Mouse (Mus musculus) heart, postnatal 4 days (tissue): ENCODE results near the gene Txndc2. TPM values are rescaled to one million over a fixed set of nuclear protein-coding genes. Genes with fewer than 3 reads are reported as not detected.
"Not testable (repeated sequence)": the region's sequence is repeated elsewhere in the genome, so short reads cannot be mapped to it uniquely, and the experiment has no call there.

Source experiments
- DNase-seq: peaks from one replicate; pipeline ENCODE4 v3.0.0; 2021
- total RNA-seq, 2 experiments: library from RNA; stranded (reverse); gene quantifications; 2 replicates each; pipeline ENCODE4 v1.2.3; 2021

The Txndc2 gene
- total RNA-seq, 2 experiments from 2014 or later, result 0.14 to 0.47 TPM

DNA sequence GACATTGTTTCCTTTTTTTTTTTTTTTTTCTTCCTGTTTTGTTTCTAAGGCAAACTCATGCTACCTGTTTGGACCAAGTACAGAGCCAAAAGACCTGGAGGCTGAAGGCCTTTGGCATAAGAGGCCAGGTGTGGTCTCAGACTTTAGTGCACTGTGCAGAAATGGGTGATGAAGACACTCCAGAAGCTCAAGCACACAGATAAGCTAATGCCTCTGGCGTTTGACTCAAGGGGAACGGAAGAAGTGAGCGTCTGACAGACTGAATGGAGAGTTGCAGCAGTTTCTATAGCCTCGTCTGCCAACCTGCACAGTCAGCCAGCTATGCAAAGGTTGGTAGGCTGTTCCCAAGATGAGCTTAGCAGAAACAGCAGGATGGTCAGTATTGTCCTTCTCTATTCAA is 13.6 kb upstream of the Txndc2 start:
- no peak for DNase-seq

DNA sequence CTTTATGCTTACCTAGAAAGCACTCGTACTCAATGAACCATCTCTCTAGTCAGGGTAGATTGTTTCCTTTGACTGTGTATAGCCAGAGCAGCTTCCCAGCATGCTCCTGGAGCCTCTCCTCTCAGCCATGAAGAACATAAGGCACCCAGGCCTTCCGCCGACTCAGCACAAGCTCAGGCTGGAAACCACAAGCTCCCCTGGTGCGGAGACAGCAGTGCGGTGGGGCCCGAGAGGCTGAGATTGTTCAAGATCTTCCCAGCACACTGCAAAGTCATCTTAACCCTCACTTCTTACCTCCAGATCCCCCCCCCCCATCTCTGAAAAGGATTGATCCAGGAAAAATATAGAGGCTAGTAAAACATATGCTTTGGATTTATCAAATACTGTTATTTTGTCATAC is 8.6 kb upstream of the Txndc2 start:
- no peak for DNase-seq

DNA sequence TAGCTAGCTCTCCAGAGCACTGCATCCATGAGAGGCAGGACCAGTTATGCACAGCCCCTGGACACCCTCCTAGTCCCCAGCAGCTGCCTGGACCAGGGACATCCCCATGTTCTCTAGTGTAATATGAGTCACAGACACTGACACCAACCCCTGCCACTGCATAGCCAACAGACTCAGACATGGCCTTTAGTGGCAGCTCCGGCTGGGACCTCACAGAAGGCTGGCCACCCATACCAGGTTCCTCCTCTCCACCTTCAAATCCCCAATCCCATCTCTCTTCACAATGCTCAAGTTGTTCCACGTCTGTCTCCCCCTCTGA is 7.2 kb upstream of the Txndc2 start:
- DNase-seq, result no peak

DNA sequence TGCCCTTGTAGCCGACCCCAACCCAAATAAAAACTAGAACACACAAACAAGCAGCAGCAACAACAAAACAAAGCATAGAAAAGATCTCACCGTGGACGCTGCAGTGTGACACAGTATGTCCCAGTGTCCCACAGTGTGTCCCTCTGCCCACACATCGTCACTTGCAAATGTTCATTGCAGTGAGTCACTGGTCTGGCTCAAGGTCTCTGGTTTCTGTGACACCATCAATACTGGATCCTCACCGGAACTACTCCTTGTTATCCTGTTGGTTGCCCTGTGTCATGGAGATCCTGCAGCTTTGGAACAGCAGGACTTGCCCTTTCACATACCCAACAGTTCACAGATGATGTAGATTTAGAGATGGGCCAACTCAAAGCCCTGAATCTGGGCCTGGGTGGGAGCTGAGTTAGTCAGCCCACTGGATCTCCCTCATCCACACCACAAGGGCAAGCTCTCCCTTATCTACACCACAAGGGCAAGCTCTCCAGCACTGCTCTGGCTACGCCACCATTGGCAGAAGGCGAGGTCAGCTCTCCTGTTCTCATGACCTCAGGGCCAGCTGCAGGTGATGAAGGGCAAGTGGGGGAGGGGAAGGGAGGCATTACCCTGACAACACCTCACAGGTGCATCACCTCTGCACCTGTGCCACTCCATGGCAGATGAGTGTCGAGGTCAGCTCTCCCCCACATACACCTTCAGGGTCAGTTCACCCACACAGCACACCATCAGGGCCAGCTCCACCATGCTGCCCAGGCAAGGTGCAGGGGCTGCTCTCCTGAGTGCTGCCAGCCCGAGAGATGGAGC is 6.6 kb upstream of the Txndc2 start:
- DNase-seq, result no peak

DNA sequence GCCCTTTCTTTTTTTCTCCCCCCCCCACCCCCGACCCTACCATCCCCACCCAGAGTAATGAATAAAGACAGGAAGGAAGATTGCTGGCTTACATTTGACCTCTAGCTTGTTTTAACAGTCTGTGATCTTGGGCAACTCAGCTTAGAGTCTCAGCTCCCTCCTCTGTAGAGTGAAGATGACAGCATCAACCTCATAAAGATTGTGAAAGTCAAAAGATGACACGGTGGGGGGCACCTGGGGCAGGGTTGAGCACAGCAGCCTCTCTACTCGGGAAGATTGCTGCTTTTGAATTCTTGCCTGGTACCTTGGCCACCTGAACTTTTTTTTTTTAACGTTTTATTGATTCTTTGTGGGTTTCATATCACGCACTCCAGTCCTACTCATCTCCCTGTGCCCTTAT is 6.0 kb upstream of the Txndc2 start:
- DNase-seq, result no peak

DNA sequence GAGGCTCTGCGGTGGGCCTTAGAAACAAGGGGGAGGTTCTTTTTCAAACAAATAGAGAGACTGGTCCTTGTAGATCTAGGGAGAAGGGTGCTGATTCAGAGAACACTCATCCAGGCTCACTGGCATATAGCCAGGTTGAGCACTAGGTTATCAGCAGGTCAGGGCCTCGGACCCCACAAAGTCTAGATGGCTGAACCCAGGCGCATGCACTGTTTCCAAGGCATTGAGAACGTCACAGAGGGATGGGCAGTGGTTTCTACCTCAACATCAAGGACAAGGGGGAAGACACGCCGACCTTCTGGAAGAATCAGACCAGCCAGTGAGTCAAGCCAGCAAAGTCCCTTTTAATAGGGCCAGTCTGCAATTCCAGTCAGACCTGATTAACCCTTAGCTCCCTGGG is 5.3 kb upstream of the Txndc2 start:
- DNase-seq, result no peak

DNA sequence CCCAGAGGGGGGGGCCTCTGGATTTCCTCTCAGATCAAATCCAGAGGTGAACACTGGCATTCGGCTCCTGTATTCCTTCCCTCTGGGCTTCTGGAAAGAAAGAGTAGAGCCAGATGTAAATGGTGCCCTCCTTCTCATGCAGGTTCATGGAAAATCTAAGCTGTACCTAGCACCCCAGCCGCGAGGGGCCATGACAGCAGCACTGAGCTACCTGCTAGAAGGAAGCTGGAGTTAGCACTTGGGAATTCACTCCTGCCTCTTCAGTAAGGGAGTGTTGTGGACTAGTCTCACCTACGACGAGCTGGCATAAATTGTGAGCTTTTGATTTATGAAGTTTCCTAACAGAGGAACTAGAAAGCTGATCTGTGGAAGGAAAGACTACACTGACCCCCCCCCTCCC is 1.6 kb upstream of the Txndc2 start:
- DNase-seq, result no peak

DNA sequence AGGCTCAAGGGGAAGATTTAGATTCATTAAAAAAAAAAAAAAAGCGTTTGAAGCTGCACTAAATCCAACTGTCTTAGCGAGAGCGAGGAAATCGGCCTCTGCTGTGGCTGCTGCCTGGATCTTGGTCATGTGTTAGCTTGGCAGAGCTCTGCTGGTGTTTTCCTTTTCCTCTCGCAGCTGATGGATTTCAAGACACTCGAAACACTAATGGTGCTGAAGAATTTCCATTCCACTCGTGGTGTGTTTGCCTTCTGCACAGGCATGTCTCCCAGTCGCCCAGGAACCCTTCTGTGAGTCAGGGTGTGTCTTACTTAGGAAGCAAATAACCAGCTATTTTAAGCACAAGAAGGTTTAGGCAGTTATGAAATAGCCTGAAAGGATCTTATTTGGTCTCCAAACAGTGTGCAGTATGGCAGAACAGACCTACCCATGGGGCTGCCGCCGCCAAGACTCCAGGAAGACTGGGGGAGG is 1.1 kb upstream of the Txndc2 start:
- DNase-seq, result peak; percentile 32

DNA sequence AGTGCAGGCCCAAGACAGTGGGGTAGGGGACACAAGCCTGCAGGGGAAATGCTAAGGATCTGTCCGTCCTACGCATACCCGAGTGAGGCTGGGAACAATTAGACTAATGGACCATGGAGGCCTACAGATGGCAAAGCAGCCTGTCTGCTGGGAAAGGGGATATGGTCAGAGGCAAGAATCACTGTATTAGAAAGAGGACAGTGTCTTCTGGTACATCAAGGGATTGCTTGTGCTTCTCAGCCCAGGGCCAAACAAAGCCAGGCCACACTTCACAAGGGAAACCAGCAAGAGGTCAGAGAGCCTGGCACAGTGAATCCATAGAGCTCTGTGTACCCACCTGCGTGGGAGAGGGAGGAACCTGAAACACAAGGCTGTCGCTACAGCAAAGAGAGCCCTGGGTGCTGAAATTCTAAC is 617 bp upstream of the Txndc2 start:
- DNase-seq, result no peak

DNA sequence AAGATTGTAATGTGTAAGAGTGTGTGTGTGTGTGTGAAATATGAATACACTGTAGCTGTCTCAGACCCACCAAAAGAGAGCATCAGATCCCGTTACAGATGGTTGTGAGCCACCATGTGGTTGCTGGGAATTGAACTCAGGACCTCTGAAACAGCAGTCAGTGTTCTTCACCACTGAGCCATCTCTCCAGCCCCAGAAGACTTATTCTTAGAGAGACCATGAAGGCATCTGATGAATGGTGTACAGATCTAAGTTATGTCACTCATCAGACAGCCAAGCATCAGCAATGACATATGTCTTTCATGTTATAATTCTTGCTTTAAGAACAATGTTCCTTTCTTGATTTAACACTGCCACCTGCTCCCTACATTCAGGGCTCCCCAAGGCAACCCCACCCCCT is 2.8 kb downstream of the Txndc2 start:
- DNase-seq, result no peak

DNA sequence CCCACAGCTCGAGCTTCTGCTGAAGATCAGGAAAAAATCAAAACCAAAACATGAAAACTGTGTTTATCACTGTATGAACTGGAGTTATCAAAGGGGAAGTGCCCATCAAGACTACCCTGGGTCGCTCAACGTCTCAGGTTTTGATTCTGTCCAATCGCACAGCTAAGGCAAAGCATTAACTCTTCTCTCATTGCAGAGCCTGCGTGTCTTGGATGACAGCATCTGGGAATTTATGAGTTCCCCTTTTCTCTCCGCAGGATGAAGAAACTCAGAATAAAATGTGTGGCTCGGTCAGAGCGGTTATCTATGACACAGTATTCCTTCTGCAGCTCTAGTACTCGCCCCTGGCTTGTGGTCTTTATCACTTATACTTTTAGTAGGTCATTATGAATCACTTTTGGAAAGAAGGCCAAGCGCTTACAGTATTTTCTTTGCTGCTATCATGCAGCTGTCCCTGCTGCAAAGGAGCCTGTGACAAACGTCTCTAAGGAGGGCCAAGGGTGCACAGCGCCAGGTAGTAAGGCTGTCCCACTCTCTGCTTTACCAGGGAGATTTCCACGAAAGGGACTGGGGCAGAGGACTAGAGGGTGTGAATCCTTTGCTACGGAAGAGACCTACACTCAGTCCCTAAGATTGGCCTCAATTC is 6.1 kb downstream of the Txndc2 start:
- DNase-seq, result no peak

DNA sequence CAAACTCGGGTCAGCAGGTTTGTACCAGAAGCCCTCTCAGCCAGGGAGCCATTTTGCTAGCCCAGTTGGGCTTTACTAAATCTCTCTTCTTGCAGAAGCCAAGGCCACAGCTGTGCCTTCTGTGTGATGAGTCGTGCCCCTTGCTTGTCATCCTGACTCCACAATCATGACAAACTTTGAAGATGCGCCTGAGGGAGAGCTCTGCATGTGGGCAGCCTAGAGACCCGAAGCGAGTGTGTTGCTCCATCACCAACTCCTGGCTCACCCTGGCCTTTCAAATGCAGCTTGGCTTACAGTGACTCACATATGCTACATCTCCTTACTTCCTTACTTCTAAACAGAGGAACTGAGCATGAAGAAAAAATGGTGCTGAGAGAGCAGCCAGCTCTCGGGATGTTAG is 12.0 kb downstream of the Txndc2 start:
- DNase-seq, result no peak

DNA sequence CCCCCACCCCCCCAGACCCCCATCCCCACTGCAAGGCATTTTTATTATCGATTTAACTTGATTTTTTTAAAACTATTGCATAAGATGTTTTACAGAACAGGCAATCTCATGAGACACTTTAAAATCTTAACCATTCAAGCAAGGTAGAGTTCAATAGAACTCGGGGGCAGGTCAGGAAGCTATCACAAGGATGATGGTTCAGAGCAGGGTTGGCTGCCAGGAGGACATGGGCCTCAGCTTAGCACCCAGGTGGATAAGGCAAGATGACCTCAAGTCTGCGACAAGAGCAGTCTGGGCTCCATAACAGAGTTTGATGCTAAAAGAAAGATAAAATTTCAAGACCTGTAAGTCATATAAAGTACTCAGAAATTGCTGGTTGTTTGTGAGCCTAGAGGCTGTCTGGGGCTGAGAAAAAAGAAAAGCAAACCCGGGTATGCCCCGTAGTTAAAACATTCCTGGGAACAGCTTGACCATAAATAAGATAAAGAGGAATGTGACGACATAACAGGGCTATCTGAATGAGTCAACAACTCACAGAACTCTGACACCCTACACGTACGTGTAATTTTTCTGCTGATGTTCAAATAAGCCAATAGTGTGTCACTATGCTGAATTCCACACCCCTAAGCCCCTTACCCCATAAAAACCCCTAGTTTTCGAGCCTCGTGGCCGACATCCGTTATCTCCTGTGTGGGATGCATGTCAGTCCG is 13.0 kb downstream of the Txndc2 start:
- not testable (repeated sequence) for DNase-seq

DNA sequence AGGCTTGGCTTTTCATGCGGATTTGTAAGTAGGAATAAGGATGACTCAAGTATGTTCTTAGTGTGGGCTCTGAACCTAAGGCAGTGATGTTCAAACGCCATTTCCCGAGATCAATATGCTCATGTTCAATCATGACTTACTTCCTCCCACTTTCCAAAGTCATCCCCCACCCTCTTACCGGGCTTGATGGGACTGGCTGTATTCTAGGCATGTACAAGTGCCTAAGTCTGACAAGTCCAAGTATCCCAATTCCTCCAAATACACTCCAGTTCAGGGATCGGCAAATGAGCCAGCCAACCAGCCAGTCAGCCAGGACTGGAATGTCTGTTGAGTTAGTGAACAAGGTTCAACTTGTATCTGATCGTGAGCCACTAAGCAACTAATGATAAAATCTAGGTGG is 15.7 kb downstream of the Txndc2 start:
- no peak for DNase-seq

DNA sequence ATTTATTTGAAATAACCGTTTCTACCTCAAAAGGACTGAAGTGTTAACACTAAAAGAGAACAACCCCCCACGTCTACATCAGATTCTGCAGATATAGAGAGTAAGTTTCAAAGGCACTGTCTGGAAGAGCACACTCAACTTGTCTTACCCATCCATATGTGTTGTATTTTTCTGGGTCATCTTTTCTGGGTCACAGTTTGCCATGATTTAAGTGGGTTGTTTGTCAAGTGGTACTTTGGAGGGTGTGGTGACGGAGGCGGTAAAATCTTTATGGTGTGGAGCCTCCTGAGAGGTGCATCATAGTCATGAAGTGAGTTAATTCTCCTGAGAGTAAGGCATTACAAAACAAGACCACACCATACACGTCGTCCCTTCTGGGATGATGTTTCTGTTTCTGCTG is 16.4 kb downstream of the Txndc2 start:
- DNase-seq, result no peak

DNA sequence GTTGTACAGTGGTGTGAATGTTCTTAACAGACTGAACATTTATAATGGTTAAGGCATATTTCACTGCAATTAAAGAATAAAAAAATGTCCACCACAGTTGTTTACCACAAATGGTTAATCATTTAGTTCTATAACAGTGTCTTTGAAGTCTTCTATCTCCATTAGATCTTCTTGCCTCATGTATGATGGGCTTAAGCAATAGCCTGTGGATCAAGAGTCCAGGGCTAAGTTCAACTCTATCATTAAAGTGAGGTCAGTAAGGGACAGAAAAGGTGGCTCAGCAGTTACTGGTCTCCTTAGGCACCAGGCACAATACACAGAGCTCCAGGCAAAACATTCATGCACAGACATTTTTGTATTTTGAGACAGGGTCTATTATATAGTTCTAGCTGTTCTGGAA is 18.8 kb downstream of the Txndc2 start:
- DNase-seq, result no peak

DNA sequence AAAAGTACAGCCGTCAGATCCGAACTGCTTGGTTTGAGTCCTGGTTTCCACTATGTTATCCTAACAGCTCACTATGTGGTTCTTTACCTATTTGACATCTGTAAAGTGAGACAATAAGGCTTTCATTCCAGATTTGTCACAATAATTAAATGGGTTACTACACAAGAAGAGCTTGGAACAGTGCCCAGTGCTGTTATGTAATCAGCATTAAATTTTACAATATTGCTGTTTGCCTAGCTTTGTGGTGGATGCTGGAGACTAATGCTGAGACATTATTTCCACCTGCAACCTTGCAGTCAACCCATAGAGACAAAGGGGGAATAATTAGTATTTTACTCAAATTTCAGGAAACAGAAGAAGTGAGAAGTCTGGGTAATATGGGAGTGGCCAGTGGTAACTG is 23.5 kb downstream of the Txndc2 start:
- no peak for DNase-seq

DNA sequence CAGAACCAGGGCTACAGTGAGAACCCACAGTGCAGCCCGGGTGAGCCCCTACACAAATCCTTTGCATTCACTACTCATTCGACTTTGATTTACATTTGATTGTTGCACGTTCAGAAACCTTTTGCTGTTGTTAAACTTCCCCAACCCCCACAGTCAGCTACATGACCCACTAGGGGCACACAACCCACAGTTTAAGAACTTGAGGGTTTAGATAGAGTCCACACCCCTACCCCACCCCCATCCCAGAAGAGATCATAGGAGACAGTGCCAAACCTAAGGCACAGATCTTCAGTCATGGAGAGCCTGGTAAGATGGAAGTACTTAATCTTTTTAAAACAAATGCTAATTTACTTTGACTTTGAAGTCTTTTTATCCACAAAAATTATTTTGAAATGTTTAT is 26.3 kb downstream of the Txndc2 start:
- no peak for DNase-seq

DNA sequence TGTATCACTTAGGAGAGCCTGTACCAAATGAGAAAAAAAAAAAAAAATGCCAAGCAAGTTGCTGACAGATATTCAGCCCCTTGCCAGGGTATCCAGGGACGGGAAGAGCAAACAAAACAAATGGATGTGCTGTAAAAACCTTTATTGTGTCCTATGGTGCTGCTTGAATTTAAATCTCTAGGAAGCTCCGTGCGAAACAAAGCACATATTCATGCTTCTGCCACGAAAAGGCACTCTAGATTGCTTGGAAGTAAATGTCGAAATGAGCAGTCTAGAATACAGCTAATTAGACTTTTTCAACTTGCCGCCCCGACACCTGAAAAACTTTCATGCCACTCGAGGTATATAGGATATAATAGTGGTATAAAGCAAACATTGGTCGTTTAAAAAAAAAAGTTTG is 27.5 kb downstream of the Txndc2 start:
- DNase-seq, result no peak

DNA sequence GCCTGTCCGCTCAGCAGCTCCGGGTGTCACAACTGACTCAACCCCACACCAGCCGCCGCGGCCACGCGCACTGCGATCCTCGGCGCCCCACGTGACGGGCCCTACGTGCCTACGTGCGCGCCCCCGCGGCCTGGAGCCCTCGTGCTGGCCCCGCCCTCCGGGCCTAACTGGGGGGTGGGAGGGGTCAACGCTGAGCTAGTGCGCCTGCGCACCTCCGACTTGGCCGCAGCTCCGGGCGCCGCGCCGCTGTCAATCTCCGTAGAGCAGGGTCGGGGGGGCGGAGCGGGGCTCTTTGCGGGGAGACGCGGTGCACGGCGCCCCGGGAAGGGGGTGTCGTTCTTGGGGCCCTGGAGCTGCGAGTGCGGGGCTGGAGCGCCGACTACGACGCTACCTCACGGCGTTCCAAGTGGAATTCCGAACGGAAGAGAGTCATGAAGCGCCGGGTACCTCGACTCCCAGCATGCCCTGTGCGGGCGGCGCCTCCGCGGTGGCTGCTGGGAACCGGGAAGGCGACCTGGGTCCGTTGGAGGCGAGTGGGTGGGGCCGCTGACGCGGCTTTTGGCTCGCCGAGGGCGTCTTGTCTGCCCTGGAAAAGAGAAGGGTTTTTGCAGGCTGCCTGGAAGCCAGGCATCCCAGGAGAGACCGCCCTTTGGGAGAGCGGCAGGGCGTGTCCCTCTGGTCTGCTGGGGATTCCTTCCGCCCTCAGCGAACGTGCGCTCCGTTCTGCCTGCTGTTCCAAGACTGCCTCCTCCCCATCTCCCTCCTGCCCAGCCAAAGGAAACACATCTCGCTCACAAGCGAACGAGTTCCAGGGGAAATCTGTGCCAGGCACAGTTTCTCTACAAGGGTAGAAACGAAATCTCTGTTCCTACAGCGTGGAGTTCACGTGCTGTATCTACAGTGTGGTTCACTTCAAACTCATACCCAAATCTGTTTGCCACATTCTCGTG is 28.2 kb downstream of the Txndc2 start, which contains the start of gene Vapa:
Vapa (minus strand) TSS at position 93 of the 950 bp plus-strand sequence.
- DNase-seq, result peak; percentile 99

DNA sequence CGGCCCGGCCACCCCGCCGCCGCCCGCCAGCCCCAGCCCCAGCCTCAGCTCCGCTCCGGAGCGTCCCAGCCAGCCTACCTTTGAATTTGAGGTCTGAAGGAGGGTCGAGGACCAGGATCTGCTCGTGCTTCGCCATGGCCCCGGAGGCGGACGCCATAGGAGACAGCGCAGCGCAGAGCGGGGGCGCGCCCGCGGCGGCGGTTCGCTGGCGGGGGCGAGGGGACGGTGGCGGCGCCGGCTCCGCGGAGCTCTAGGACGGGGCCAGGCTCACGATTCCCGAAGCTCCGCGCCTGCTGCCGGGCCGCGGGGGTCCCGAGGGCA is 28.9 kb downstream of the Txndc2 start:
- no peak for DNase-seq

DNA sequence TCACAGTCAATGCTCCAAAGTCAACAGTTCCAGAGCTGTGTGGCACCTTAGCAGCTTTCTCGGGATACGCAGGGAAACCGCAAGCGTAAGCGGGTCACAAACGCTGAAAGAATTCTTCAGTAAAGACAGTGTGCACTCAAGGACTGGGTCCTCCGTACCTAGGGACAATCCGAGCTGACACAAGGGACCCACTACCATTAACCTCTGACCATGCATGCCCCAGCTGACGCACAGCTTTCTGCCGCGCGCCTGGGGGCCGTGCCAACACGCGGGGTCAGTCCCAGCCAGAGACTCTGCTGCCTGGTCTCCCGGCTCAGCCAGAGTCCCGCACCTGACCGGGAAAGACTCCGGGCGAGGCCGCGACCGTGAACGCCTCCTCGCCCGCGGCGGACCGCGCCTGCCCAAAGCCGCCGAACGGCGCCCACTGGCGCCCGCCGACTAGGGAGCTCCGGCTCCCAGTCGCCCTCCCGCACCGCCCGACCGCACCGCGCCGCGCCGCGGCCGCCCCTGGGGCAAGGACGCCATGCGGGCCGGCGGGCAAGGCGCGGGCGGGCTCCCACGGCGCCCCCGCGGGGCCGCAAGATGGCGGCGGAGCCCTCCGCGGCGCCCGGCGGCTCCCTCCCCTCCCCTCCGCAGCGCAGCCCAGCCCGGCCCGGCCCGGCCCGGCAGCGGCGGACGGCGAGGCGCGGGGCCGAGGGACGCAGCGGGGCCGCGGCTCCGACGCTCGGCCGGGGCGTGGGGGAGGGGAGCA is 29.4 kb downstream of the Txndc2 start:
- DNase-seq, result peak; percentile 59
